Mouse (Mus musculus): Measurements from ENCODE around the gene Tecta. TPM values are rescaled to one million over a fixed set of nuclear protein-coding genes. Genes with fewer than 3 reads are reported as not detected.

The Tecta gene
- polyA plus RNA-seq, 1 experiment from 2014 or later = 0.09 TPM

DNA sequence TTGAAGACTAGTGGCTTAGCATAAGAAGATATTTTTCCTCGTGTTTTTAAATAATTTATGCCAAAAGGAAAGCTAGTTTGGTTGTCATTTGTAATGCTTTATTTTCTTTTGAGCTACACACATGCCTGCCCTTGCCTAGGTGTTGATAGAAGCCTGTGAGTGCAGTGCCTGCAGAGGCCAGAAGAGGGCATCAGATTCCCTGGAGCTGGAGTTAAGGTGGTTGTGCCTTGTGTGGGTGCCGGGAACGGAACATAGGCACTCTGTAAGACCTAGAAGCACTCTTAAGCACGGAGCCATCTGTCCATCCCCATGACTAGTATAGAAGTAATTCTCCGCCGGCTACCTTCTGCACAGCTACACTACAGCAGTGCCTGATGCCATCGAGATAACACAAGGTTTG, 79.1 kb downstream of the Tecta start:
- Histone ChIP-seq H3K9me3 (ENCODE audit: low read length) (no peaks in the 10 kb centered on the region), H3K36me3 (replicated peaks; ENCODE audit: insufficient read depth, low read length) (no peaks in the 10 kb centered on the region), H3K27ac (ENCODE audit: low read depth) (no peak overlapping the region), H3K9ac (replicated peaks) (no peak overlapping the region), H3K4me1 (ENCODE audit: insufficient read depth) (no peaks in the 10 kb centered on the region), H3K4me3 (ENCODE audit: low read depth, low read length) (no peak overlapping the region), H3K4me2 (ENCODE audit: low read depth, low read length) (no peak overlapping the region), H3K27me3 (ENCODE audit: insufficient read depth, low read length) (peaks cover 7% of the 10 kb centered on the region; the same call in 1 of the 2 replicates)
- ATAC-seq (no peak), DNase-seq (no peak)
- TF ChIP-seq CTCF (IDR thresholded peaks at IDR 0.05; ENCODE audit: low read depth) (peak; percentile 22; the same call in 1 of the 2 replicates), EP300 (IDR thresholded peaks at IDR 0.05; ENCODE audit: low read depth) (no peak)
- WGBS (ENCODE audit: insufficient replicate concordance) = 83% methylated on average over 7 of the region's 7 CpGs

DNA sequence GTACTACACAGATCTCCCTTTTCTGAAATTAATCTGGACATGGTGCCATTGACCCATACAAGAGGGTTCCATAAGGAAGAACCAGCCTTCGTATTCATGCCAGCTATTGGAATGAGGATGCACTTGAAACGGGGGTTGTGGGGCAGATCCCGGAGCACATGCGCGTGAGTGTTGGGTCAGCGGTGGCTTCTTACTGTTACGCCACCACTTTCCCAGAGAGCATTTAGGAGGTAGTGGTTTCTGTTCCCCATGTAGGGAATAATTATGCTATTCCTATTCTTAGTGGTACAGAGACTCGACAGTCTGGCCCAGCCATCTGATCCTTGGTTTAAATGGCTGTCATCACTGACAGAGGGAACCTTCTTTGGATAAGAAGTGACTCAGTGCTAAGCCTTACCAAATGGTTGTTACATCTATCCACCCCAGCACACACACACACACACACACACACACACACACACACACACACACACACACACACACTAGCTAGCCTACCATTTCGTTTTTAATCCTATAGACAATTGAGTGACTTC, 81.2 kb downstream of the Tecta start:
- DNase-seq = no peak

DNA sequence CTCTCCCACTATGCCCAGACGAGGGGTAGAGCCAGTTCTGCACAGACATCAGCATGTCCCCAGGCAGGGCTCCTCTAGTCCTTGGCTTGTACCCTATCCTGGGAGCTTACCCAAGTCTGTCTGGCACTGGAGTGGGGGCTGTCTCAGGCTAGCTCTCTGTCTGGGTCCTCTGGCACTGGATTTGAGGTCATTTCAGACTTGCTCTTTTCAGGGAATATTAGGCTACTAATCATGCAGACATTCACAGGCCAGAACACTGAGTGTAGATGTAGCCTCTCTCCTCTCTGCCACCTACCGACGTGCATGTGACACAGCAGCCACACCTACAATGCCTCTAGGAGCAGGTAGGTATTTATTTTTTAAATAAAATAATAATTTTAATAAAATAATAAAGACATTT, 82.4 kb downstream of the Tecta start:
- Histone ChIP-seq H3K4me2 (ENCODE audit: low read depth, low read length) (no peak overlapping the region), H3K36me3 (replicated peaks; ENCODE audit: insufficient read depth, low read length) (no peaks in the 10 kb centered on the region), H3K9ac (replicated peaks) (no peak overlapping the region), H3K27ac (ENCODE audit: low read depth) (no peak overlapping the region), H3K27me3 (ENCODE audit: insufficient read depth, low read length) (no peaks in the 10 kb centered on the region), H3K4me3 (ENCODE audit: low read depth, low read length) (no peak overlapping the region), H3K4me1 (ENCODE audit: insufficient read depth) (no peaks in the 10 kb centered on the region), H3K9me3 (ENCODE audit: low read length) (no peaks in the 10 kb centered on the region)
- DNase-seq = no peak
- ATAC-seq = no peak
- WGBS (ENCODE audit: insufficient replicate concordance) = 65% methylated on average over 3 of the region's 3 CpGs
- TF ChIP-seq CTCF (IDR thresholded peaks at IDR 0.05; ENCODE audit: low read depth) (peak; percentile 30; the same call in 1 of the 2 replicates), EP300 (IDR thresholded peaks at IDR 0.05; ENCODE audit: low read depth) (no peak)

More for the DNA sequence above, 81.2 kb downstream of the Tecta start:
- Histone ChIP-seq H3K27ac (ENCODE audit: low read depth) (no peak overlapping the region), H3K9ac (replicated peaks) (no peak overlapping the region), H3K4me1 (ENCODE audit: insufficient read depth) (no peaks in the 10 kb centered on the region), H3K36me3 (replicated peaks; ENCODE audit: insufficient read depth, low read length) (no peaks in the 10 kb centered on the region), H3K27me3 (ENCODE audit: insufficient read depth, low read length) (no peaks in the 10 kb centered on the region), H3K4me3 (ENCODE audit: low read depth, low read length) (no peak overlapping the region), H3K4me2 (ENCODE audit: low read depth, low read length) (no peak overlapping the region), H3K9me3 (ENCODE audit: low read length) (no peaks in the 10 kb centered on the region)
- 73% methylated on average over 9 of the region's 9 CpGs for WGBS (ENCODE audit: insufficient replicate concordance)
- no peak for ATAC-seq
- no peak for TF ChIP-seq CTCF (IDR thresholded peaks at IDR 0.05; ENCODE audit: low read depth)
- TF ChIP-seq EP300 (IDR thresholded peaks at IDR 0.05; ENCODE audit: low read depth) = no peak

DNA sequence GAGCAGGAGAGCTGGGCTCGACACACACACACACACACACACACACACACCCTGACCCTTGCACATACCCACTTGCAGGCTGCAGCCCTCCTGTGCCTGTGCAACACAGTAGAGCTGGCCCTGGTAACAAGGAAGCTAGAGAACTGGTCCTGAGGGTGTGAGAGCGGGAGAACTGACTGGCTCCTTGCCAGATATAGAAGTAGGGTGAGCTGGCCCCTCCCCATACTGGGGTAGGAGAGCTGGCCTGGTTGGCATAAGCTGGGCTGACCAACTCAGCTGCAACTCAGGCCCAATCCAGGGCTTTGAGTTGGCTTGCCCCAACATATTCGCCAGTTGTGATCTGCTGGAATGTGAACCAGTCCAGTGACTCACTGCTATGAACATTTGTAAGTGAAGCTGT, 83.9 kb downstream of the Tecta start:
- TF ChIP-seq EP300 (IDR thresholded peaks at IDR 0.05; ENCODE audit: low read depth) (no peak), CTCF (IDR thresholded peaks at IDR 0.05; ENCODE audit: low read depth) (no peak)
- Histone ChIP-seq H3K4me2 (ENCODE audit: low read depth, low read length) (no peak overlapping the region), H3K27ac (ENCODE audit: low read depth) (no peak overlapping the region), H3K9me3 (ENCODE audit: low read length) (no peaks in the 10 kb centered on the region), H3K4me1 (ENCODE audit: insufficient read depth) (no peaks in the 10 kb centered on the region), H3K9ac (replicated peaks) (no peak overlapping the region), H3K27me3 (ENCODE audit: insufficient read depth, low read length) (no peaks in the 10 kb centered on the region), H3K4me3 (ENCODE audit: low read depth, low read length) (no peak overlapping the region), H3K36me3 (replicated peaks; ENCODE audit: insufficient read depth, low read length) (no peaks in the 10 kb centered on the region)
- WGBS (ENCODE audit: insufficient replicate concordance) = 66% methylated on average over 3 of the region's 3 CpGs
- DNase-seq = no peak
- ATAC-seq = no peak

DNA sequence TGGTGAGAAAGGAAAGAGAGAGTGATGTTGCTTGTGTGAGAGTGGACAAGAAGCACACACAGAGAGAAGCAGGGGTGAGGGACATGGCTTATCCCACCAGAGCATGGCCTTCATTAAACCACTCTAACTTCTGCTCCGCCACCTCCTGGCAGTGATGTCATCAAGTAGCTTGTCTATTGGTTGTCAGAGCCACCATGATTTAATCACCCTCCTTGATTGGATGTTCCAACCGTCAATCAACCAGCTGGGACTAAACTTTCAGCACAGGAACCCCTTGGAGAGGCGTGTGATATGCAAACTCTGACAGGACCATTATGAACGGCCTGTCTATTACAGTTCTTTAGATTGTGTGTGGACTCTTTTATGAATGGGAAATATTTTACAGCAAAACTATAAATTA, 84.8 kb downstream of the Tecta start:
- WGBS (ENCODE audit: insufficient replicate concordance) = 63% methylated on average over 4 of the region's 4 CpGs
- ATAC-seq (no peak), DNase-seq (no peak)
- Histone ChIP-seq H3K4me3 (ENCODE audit: low read depth, low read length) (no peak overlapping the region), H3K4me2 (ENCODE audit: low read depth, low read length) (peak overlapping the region; percentile 19; the same call in 1 of the 2 replicates), H3K27me3 (ENCODE audit: insufficient read depth, low read length) (no peaks in the 10 kb centered on the region), H3K36me3 (replicated peaks; ENCODE audit: insufficient read depth, low read length) (no peaks in the 10 kb centered on the region), H3K4me1 (ENCODE audit: insufficient read depth) (no peaks in the 10 kb centered on the region), H3K9ac (replicated peaks) (no peak overlapping the region), H3K9me3 (ENCODE audit: low read length) (no peaks in the 10 kb centered on the region), H3K27ac (ENCODE audit: low read depth) (0 out of 2 replicates have a peak overlapping the region, but pooled peaks have one; percentile 2)
- no peak for TF ChIP-seq CTCF (IDR thresholded peaks at IDR 0.05; ENCODE audit: low read depth)
- no peak for TF ChIP-seq EP300 (IDR thresholded peaks at IDR 0.05; ENCODE audit: low read depth)

DNA sequence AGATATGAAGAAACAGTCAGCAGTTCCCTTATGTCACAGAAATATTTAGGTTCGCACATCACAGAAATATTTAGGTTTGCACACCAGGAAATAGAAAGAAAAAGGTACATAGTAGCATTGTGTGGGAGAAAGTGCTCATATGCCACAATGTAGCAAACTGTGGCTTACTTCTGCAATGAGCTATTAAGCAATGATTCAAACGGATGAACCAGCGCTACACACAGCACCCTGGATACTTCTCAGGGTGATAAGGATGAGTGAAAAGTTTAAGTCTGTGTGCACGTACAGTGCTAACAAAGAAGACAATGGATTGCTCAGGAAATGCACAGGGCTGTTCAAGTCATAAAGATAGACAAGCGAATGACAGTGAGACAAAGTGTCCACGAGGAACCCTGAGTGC, 85.3 kb downstream of the Tecta start:
- 58% methylated on average over 6 of the region's 6 CpGs for WGBS (ENCODE audit: insufficient replicate concordance)
- Histone ChIP-seq H3K27me3 (ENCODE audit: insufficient read depth, low read length) (no peaks in the 10 kb centered on the region), H3K4me3 (ENCODE audit: low read depth, low read length) (no peak overlapping the region), H3K36me3 (replicated peaks; ENCODE audit: insufficient read depth, low read length) (no peaks in the 10 kb centered on the region), H3K9me3 (ENCODE audit: low read length) (no peaks in the 10 kb centered on the region), H3K4me1 (ENCODE audit: insufficient read depth) (no peaks in the 10 kb centered on the region), H3K27ac (ENCODE audit: low read depth) (0 out of 2 replicates have a peak overlapping the region, but pooled peaks have one; percentile 2), H3K4me2 (ENCODE audit: low read depth, low read length) (peak overlapping the region; percentile 19; the same call in 1 of the 2 replicates), H3K9ac (replicated peaks) (no peak overlapping the region)
- ATAC-seq (no peak), DNase-seq (no peak)
- TF ChIP-seq EP300 (IDR thresholded peaks at IDR 0.05; ENCODE audit: low read depth) = no peak
- no peak for TF ChIP-seq CTCF (IDR thresholded peaks at IDR 0.05; ENCODE audit: low read depth)
